Mouse (Mus musculus) fibroblast of lung, adult 2 months (primary cell): ENCODE data around the gene Def8.

ENCODE experiments used
- DNase-seq: peaks from one replicate; pipeline ENCODE4 v3.0.0-alpha.2; 2011; ENCODE audit warnings: low read depth

Def8 gene

DNA sequence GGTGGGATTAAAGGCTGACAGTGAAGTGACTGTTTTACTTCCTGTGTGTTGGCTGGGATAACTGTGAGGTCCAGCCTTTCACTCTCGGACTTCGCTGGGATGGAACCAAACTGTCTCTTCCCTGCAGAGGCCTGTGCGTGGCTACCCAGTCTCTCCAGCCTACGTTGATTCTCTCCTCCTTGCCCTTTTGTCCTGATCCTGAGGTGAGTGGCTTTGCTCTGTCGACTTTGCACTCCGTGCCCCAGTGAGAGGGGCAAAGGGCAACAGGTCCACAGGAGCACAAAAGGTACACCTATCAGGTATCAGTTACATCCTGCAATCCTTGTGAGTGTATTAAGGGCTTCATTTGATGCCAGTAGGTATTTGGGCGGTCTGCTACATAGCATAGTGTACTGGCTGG is at the start of gene Def8:
Def8 (plus strand) TSS at position 87 of the 400 bp plus-strand sequence.
- DNase-seq: no peak

DNA sequence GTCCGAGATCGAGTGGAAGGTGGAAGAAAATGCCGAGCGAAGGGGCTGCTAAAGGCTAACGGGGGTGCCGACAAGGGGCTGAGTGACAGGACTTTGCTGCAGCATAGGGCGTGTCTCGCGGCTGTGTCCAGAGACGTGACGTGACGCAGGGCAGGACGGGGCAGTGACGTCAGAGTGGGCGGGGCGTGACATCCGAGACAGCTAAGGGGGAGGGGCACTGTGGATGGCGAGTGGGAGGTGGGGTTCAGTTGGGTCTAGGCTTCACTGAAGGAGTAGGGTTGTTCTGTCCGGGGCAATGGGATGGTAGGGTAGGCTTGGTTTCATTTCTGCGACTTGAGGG is 49.1 kb upstream of the Def8 start:
- DNase-seq: peak; percentile 72

DNA sequence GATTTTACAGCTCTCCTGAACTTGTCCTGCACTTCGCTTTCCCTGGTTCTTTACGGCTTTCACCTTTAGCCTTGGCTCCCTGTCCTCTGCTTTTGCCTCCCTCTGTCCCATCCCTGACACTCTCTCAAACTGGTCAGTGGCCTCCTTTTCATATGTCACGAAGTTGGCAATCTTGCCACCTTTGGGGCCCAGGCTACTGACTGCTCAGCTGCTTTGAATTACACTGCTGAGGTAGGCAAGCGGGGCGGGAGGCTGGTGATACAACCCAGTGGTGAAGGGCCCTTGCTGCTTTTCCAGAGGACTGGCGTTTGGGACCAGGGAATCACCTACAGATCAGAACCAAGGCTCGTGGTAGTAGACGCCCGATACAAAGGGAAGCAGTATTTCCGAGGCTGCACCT is 47.6 kb upstream of the Def8 start:
- no peak for DNase-seq

DNA sequence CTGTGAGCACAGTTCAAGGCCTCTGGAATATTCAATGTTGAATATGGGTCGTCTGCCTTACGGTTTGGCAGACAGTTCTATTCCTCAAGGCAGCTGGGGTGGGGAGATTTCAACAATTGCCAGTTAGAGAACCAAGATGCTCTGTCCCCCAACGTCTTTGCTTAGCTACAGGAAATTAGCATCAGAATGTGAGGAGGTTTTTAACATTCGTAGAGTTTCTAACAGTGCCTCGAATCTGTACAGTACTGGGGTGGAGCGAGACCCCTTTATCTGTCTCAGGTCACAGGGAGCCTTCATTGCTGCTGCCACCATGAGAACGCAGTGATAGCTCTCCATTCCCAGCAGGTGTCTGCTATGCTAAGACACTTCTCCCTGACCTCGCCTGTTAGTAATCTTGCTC is 47.2 kb upstream of the Def8 start:
- DNase-seq: no peak

DNA sequence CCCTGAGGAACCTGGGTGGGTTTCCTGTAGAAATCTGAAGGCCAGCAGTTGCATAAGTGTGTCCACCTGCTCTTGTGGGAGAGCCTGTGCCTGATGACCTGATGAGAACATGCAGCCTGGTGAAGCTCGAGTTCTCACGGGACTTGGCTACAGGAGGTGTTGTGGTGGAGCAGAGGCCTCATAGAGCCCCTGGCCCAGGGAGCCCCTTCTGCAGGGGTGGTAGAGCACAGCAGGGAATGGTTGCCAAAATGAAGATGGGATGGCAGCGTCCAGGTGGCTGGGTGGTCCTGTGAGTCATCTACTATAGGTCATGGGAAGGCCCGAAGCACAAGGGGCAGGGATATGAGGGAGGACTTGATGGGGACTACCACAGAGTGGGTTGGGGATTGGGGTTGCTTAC is 41.6 kb upstream of the Def8 start:
- DNase-seq: no peak

DNA sequence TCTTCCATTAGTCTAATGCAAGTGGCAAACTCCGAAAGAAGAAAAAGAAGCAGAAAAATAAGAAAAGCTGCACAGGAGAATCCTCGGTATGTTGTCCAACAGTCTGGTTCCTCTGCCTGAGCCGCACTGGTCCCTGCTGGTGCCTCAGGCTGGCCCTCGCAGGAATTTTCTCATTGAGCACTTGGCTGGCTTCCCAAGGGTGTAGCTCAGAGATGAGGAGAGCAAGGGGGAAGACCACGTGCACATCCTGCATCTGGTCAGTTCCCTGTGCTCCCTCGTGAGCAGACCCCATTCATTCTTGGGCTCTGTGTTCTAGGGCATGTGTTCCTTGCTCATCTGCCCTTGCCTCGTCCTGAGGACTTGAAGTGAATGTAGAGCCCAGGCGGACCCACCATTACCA is 40.8 kb upstream of the Def8 start:
- no peak for DNase-seq

DNA sequence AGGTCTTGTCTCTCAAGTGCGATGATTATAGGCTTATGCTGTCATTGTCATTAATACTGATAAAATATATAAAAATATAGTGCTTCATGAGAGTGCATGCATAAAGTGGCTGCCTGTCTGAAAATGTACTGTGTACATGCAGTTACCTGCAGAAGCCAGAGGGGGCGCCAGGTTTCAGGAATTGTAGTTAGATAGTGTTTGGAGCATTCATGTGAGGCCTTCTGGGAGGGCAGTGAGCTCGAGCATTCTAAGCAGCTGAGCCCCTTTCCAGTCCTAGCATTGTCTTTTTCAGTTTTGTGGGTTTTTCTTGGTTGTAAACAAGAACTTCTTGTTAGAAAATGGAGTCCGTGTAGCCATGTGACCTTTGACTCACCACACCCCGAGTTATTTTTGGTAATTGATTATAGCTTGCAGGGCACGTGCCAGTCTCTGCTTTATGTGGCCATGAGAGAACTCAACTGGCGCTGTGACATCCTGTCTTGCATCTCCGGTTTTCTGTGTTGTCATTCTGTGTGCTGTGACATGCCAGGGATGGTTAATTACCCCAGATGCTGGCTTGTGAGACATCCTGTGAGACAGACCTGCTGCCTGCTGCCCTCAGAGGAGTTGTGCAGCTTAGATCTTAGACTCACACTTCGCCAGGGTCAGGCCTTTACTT is 38.3 kb upstream of the Def8 start:
- DNase-seq: no peak

DNA sequence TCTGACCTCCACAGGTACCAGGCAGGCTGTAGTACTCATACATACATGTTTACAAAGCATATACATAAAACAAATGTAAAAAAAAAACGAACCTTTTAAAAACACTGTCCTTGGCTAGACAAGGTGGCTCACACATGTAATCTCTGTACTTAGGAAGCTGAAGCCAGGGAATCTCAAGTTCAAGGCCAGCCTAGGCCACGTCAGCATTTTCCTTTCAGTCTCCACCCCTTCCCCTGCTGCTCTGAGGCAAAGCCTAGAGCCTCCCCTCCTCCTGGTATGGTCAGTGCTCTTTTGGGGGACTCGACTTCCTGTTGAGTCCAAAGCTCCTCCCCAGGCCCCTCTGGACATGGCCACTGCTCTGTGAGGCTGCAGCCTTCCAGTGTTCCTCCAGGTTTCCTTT is 36.3 kb upstream of the Def8 start:
- no peak for DNase-seq

DNA sequence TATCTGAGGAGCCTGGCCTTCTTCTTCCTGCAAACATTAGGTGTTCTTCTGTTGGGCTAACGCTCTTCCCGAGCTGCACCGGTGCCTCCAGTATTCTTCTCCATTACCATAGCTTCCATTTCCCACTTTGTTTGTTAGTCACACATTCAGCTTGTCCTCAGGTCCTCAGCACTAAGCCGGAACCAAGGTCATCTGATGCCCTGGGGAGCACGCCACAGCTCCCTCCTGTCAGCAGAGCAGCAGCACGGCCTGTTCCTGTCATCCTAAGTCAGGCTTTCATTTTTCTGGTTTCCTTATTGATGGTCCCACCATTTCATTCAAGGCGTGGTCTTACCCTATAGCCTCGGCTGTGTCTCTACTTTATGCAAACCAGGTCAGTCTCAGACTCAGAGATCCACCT is 35.5 kb upstream of the Def8 start:
- no peak for DNase-seq

DNA sequence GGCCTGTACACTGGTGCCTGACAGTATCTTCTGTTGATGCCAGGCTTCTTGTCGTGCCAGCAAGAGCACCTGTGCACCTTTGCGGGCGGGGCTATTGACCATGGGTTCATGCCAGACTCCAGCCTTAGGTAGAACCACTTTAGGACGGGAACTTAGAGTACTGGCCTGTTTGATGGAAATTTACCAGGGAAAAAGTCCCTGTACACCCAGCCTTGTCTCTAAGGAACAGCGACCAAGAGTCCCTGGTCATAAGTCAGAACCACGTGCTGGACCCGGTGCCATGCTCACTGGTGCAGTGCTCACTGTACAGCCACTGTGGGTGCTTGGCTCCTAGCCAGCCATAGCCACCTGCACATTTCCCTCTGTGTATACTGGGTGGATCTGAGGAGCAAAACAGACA is 34.3 kb upstream of the Def8 start:
- DNase-seq: no peak

DNA sequence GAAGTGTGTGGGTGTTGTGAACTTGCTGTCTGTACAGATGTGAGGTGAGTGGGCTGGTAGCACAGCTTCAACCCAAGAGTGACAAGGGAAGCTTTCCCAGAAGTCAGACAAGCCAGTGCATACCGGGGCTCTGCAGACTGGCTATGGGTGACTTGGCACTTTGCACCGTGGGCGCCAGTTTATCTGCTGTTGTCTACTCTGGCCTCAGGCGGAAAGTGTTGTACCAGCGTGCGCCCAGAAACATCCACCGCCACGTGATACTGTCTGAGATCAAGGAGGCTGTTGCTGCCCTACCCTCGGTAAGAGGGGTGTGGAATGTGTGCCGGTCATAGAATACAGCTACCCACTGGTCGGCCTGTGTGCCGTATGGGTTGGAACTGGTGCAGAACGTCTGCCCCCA is 25.0 kb upstream of the Def8 start:
- DNase-seq: no peak

DNA sequence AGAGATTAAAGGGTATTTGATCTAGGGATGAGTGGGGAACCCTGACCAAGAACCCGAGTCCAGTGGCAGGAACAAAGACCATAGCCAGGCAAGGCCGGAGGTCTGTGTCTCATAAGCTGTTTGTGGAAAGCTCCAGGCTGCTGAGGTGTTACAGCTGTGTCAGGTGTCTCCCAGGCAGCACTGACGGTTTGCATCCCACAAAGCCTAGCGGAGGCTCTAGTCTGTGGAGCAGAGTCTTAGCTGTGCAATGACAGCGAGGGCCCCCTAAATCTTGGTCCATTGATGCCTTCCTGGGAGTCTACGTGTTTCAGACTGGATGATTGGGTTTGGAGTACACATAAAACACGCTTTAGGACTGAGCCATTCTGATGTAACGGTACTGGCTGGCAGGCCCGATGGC is 21.4 kb upstream of the Def8 start:
- no peak for DNase-seq

DNA sequence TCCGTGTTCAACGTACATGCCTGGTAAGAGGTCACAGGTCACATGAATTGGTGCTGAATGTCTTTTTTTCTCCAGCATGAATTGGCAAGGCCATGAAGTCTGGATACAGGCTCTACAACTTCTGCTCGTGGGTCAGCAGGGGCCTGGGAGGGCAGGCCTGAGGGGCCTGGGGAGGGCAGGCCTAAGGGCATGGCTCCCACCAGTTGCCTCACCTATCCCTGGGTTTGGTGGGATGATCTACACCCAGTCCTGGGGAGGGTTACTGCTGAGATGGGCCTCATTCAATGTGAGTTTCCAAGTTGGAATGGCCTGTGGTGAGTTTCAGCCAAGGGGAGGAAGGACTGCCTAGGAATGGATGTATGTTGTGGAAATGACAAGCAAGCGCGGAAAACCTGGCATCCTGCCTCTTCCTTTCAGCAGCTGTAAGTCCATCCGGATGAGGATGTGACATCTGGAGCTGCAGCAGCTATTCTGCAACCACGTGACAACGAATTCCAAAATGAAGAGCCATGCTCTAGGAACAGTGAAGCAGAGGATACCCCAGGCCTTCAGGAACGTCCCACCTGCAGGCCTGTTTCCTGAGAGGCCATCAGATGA is 20.5 kb upstream of the Def8 start:
- DNase-seq: no peak

DNA sequence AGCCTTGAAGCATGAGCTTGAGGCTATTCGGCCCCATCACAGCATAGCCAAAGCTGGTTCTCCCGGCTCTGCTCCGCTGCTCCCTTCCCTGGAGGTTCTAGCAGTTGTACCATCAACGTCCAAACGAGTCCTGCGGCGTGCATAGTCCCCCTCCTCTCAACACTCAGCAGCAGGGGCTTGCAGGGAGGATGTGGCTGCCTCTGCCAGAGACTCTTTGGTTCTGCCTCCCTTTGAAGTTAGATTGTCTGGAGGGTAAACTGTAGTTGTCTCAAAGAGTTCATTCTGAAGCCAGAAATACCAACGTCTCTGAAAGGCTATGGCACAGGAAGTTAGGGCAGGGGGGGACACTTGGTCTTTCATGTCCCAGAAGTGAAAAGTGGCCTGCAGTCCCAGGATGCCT is 18.8 kb upstream of the Def8 start:
- no peak for DNase-seq

DNA sequence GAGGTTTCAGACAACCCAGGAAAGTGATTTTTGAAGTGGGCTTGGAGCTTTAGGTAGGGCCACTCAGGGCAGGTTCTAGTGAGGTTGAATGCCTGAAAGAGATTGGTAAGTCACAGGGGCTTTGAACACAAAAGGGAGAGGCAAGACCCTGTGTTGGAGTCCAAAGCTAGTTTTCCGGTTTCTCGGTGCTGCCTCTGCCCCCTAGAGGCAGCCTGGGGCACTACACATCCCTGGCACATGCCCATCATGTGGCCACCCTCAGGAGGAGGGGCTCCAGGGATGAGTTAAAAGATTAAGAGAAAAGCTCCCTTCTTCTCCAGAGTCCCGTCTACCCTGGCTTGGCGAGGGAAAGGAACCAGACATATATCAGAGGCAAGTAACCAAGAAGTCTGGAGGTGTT is 16.5 kb upstream of the Def8 start, which contains the start of gene Mc1r:
Mc1r (plus strand) TSS at position 322 of the 400 bp plus-strand sequence.
- no peak for DNase-seq

DNA sequence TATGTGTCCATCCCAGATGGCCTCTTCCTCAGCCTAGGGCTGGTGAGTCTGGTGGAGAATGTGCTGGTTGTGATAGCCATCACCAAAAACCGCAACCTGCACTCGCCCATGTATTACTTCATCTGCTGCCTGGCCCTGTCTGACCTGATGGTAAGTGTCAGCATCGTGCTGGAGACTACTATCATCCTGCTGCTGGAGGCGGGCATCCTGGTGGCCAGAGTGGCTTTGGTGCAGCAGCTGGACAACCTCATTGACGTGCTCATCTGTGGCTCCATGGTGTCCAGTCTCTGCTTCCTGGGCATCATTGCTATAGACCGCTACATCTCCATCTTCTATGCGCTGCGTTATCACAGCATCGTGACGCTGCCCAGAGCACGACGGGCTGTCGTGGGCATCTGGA is 15.7 kb upstream of the Def8 start:
- DNase-seq: no peak

DNA sequence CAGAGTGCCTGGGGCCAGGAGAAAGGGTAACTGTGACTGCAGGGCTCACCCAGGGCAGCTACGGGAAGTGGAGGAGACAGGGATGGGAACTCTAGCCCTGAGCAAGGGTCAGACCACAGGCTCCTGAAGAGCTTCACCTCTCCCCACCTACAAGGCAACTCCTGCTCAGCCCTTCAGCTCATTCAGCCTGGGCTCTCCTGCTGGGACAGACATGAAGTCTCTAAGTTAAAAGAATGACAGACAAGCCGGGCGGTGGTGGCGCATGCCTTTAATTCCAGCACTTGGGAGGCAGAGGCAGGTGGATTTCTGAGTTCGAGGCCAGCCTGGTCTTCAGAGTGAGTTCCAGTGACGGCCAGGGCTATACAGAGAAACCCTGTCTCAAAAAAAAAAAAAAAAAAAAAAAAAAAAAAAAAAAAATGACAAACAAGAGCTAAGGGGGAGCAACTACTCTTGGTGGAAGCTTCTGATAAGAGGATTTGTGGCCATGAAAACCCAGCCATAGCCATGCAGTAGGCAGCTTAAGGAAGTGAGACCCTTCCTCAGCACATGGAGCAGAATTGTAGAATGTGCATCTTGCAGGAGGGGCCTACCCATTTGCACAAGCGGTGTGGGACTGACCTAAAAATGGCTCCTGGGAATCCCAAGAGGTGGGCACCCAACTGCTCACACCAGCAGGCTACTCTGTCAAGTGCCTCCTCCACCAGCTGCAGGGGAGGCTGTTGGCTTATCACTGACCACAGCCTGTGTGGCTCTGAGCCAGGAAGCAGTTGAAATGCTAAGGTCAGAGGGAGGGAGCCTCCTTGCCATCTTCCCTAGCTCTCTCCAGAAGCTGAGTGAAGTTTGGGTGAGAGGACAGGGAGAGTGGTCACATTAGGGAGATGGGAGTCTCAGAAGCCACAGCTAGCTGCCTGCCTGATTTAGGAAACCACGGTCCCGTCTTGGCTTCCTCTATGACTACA is 14.5 kb upstream of the Def8 start:
- no peak for DNase-seq

DNA sequence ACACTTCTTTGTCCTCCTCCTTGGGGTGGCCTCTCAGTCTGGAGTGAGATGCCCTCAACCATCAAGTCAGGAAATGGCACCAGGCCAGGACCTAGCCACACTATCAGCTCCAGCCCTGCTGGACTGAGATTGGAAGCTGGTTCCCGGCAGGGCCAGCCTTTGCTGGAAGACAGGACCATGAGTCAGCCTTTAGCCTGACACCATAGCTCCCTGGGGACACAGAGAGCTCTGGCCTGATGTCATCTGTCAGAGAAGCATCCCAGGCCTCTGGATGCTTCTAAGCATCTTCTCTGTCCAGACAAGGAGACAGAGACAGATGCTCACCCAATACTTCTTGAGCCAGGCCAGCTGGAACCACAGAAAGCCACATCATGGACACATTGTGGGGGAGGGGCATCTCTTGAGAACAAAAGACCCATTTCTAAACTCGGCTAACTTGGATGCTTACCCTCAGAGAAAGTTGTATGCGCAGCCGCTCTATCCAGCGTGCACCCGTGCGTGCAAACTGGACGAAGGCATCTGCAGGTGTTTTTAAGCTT is 13.2 kb upstream of the Def8 start:
- DNase-seq: no peak

DNA sequence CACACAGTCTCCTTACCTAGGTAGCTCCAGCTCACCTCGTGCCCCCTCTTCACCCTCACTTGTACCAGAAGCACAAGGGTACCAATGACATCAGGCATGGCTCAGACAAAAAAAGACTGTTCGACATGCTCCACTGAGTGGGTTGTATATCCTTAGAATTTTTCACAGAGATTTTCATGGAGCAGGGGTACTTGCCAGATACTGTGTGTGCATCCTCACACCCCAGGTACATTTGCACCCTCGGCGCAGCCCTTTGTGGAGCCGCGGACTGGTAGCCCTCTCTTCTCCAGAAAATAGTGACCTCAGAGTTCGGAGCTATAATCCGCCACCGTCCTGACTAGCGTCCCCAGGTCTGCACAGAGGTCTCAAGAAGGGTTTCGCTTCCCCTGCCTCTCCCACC is 12.5 kb upstream of the Def8 start:
- DNase-seq: no peak

DNA sequence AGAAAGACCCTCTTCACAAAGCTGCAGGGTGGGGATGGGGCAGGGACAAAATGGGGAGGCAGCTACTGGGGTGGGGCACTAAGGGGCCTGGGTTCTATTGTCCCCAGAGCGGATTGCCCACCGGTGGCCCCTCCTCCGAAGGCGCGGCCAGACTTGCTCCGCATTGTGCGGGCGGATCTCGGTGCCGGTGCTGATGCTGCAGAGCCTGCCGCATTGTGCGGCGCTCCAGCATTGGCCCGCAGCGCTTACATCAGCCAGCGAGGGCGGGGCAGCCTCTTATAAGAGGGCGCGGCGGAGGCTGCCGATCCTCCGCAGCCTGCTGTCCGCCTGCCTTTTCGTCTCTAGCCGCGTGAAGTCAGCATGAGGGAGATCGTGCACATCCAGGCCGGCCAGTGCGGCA is 12.1 kb upstream of the Def8 start, which contains the start of gene Tubb3:
Tubb3 (plus strand) TSS at position 179 of the 400 bp plus-strand sequence.
- DNase-seq: no peak

DNA sequence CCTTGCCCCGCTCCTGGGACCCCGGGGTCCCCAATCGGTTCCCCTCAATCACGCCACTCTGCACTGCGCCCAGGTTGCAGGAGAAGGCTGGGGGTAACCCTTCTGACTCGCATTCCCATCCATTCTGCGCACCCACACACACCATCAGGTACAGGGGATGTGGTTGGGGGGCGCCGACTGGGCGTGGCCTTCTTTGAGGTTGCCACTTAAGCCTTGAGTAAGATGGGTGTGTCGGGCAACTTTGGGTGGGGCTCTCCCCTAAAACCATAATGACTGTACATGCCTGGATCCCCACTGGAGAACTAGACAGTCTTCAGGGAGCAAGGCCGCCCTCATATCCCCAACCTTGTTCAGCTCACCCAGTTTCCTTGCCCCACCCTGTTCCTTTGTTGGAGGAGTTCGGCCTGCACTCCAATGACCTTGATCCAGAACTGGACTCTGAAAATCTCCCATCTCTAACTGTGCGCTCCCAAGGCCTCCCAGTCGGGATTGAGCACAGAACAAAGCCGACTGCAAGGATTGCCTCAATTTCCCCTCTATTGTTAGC is 11.5 kb upstream of the Def8 start:
- DNase-seq: no peak

DNA sequence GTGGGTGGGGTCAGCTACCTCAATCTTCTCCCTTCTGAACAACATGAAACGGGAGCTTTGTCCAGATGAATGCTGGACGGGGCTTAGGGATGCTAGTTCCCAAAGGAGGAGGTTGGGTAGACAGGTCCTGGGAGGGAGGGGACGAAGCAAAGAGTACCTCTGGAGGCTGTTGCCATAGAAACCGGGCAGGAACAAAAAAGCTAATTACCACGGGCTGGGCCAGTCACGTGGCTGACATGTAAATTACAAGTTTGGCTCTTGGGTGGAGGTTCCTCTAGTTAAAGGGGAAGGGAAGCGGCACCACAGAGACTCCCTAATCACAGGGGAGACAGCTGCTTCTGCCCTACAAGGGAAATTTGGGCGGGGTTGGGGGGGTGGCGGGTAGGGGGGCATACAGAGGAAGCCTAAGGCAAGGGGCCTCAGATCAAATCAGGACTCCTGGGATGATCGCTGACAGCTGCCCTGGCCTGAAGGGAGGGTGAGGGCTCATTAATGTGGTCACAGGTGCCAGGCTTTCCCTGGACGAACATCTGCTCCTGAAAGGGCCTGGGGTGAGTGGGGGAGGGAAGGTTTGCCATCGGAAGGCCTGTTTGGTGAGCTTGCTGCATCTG is 10.7 kb upstream of the Def8 start:
- DNase-seq: no peak
